Mouse (Mus musculus) erythroblast, adult 5-6 weeks (primary cell): ENCODE data around the gene Tmem39b. TPM values are rescaled to one million over a fixed set of nuclear protein-coding genes. Genes with fewer than 3 reads are reported as not detected.
"Not testable (repeated sequence)": the region's sequence is repeated elsewhere in the genome, so short reads cannot be mapped to it uniquely, and the experiment has no call there.

Source experiments
- ATAC-seq: replicated peaks from 2 replicates; pipeline ENCODE4 v1.8.0; 2016; ENCODE audit warnings: moderate number of reproducible peaks, mild to moderate bottlenecking, moderate TSS enrichment, inconsistent platforms; ENCODE audit not compliant: poor library complexity, low FRiP score, severe bottlenecking
- total RNA-seq, 2 experiments: library from RNA; stranded (forward) in 1 of 2; stranded (reverse) in 1 of 2; fragments of 150-400 nt in 1 of 2; fragments of 200-764, 138-1000 nt in 1 of 2; gene quantifications; 2 replicates each; pipeline versions ENCODE4 v1.2.3 to v1.2.4; 2015 to 2017; ENCODE audit warnings: low replicate concordance in 2 of 2

The Tmem39b gene
- total RNA-seq (2015; ENCODE audit: low replicate concordance) = 6.3 and 14.4 TPM in 2 replicates
- 0.28 and 0.68 TPM in 2 replicates for total RNA-seq (2017; ENCODE audit: low replicate concordance)

DNA sequence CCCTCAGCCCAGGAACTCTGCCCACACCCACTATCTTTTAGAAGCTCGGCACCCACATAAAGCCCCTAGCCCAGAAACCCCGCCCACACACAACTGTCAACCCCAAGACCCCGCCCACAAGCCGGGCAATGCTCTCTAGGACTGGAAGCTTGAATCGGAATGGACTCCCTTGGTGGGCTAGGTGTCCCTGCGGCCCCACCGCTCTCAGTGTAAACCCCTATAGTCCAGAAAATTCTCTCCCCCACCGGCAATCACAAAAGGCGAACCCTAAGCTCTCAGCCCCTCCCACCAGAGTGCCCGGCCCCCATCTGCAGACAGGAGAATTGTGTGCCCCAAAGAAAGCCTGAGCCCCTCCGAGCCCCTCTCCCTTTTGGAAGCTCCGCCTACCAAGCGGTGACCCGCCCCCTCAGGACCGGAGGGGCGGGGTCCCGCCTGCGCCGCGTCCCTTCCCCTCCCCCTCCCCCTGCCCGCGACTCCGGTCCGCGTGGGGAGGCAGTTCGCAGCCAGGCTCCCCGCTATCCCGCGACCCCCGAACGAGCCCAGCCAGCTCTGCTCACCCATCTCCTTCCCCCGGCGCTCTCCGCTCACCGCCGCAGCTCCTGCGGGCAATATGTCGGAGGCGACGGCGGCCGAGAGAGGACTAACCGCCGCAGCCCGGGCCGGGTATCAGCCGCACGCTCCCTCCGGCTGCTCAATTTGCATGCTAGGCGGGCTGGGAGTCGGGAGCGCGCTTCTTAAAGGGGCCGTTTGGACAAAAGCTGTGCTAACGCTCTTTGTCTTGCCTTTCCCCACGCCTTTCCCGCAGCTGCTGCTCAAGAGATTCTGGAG, at the start of gene Tmem39b:
TSS of gene Tmem39b (minus strand) at position 681 of the 828 bp plus-strand sequence.
- ATAC-seq = peak; percentile 83

DNA sequence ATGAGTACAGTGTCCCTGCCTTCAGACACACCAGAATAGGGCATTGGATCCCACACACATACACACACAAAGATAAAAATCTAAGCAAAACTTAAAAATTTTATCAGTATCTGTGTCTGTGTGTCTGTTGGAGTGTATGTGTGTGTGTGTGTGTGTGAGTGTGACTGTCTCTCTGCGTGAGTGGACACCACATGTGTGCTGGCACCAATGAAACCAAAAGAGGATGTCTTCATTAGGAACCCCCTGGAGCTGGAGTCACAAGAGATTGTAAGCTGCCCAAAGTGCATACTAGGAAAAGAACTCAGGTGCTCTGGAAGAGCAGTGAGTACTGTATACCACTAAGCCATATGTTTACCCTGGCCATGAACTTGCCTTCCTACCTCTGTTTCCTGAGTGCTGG, 49.5 kb upstream of the Tmem39b start:
- no peak for ATAC-seq

DNA sequence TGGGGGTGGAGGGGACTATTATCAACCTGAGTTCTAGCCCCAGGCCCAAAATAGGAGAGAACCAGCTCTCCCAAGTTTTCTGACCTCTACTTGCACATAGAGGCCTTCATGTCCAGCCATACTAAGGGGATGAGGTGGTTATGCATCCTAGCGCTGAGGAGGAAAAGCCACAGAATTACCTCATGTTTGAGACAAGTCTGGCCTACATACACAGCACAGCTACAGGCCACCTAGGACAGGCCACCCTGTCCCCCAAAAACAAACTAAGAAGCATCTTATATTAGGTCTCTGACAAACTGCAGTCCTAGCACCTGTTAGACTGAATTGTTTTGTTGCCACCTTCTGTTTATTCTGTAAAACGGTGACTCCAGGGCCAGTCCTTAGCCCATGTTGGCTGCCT, 46.9 kb upstream of the Tmem39b start:
- no peak for ATAC-seq

DNA sequence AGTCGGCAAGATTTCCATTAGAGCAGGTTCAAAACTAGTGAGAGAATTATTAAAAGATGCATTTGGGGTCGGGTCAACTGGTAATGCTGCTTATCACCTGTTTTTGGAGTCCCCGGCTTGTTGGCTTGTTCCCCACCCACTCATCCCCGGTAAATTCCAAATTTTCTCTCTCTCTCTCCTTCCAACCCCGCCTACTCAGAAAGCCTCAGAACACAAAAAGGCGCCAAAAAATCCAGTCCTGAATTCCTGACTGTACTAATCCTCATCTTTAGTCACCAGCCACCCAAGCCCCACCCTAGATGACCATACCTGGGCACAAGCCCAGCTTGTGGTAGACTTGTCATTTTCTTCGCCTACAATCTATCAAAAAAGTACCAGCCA, 46.4 kb upstream of the Tmem39b start:
- ATAC-seq = no peak

DNA sequence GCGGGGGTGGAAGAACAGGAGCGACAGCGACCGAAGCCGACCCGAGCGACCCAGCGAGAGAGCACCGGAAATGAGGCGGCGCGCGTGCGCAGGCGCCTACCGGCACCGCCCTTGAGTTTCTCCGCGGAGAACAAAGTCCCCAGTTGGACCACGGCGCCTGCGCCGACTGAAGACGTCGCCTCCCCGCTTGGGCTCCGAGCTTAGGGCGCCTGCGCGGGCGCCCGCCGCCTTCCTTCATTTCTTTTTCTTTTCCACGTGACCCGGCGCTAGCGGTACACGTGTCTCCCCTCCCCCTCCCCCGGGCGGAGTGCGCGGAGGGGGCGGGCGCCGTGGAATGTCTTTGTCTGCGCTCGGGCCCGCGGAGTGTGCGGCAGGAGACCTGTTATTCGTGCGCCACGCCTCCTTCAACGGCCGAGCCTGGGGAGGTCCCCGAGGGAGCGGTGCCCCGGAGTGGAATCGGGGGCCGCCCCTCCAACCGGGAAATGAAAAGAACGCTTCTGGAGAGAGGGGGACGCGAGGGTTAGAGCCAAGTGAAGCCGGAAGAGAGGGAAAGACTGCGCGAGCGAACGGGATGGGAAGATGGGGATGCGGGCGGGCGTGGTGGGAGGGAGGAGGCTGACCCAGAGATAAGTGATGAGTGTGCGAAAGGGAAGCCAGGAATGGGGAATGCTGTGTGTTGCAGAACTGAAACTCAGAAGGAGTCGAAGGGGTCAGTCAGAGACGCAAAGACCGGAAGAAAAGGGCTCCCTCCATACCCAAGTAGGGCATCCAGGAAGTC, 45.8 kb upstream of the Tmem39b start, which contains the start of gene Khdrbs1:
TSS of gene Khdrbs1 (minus strand) at position 72 of the 778 bp plus-strand sequence.
- peak; percentile 95 for ATAC-seq

DNA sequence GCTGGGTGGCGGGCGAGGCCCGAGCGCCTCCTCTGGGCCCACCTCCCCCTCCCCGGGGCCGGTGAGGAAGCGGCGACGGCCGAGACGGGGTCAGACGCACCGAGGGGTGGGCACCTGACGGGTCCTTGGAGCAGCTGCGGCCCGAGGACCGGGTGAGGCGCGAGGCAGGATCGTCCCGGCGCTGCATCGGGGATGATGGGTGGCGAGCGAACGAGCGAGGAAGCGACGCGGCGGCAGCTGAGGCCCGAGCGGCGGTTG, 45.3 kb upstream of the Tmem39b start:
- ATAC-seq = no peak

DNA sequence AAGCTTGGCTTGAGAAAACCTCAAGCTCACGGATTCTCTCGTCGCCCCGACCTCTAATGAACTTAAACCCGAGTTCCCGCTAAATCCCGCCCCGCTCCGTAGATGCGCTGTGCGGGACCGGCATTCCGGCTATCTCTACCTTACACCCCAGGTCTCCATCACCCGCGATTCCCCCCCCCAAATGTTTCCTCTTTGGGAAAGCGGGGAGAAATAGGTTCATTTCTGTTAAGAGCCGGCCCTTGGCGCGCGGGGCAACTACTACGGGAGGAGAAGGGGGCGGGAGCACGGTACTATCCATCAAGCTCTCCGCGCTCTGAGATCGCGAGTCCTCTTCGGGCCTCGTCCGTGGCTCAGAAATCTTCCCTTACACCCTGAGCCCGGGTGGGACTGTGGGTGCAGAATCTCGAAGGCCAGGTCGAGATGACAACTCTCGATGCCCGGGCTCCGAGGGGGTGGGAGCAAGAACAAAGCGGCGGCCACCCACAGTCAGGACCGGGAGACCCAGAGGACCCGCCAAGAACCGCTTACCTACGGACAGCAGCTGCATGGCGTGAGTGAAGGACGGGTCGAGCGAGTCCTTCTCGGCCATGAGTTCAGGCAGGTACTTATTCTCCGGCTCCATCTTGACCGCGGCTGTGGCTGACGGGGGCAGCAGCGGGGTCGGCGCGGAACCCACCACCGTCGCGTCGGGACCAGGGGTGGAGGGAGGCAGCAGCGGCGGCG, 44.8 kb upstream of the Tmem39b start:
- ATAC-seq = peak; percentile 70

DNA sequence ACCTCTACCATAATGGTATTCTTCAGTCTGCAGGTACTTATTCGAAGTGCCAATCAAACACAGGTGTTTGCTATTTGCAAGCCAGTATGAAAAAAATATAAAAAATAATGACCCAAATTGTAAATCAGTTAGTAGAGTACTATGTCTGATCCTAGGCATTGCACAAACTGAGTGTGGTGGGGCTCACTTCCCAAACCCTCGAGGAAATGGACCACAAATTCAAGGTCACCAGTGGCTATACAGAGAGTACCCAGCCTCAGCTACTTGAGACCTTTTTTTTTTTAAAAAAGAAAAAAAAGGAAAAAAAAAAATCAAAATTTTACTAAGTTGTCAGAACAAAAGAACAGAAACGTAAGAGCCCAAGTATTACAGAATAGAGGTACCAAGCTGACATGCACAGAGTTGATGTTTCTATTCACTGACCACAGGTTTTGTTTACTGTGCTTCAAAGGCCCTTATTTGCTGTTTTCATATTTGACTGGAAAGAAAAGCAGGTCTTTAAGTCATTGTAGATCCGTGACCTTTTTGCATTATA, 42.5 kb upstream of the Tmem39b start:
- ATAC-seq = no peak

DNA sequence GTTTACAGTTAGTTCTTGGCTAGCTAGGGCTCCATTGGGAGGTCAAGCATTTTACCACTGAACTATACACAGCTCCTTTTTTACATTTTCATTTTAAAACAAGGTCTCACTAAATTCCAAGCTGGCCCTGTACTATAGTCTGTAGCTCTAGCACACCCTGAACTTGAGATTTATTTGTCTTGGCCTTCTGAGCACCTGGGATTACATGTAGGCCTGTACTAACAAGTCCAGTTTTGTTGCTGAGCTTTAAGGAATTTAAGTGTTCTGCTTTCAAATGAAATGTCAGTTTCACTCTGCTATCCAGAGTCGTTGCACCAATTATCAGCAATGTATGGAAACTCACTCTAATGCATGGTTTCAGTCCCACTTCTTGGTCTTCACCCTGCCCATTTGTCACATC, 39.5 kb upstream of the Tmem39b start:
- no peak for ATAC-seq

DNA sequence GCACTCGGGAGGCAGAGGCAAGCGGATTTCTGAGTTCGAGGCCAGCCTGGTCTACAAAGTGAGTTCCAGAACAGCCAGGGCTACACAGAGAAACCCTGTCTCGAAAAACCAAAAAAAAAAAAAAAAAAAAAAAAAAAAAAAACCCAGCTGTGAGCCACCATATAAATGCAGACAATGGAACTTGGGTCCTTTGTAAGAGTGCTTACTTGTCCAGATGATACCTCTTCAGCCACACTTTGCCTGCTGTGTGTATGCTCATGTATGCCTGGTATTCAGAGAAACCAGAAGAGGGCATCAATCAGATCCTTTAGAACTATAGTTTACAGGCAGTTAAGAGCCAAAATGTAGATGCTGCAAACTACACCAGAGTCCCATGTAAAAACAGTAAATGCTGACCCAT, 38.8 kb upstream of the Tmem39b start:
- not testable (repeated sequence) for ATAC-seq

DNA sequence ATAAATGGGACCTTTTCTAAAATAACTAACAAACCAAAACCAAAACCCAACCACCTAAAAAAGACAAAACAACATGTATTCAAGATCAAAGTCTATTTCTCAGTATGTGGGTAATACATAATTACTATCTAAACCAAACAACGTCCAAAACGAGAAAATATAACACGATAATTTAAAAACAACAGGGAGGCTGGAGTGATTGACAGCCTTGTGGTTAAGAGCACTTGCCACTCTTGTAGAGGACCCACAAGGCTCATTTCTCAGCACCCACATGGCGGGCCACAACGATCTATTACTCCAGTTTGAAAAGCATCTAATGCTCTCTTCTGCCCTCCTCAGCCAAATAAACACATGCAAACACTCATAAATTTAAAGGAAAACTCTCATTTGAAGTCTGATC, 34.8 kb upstream of the Tmem39b start:
- ATAC-seq = no peak

DNA sequence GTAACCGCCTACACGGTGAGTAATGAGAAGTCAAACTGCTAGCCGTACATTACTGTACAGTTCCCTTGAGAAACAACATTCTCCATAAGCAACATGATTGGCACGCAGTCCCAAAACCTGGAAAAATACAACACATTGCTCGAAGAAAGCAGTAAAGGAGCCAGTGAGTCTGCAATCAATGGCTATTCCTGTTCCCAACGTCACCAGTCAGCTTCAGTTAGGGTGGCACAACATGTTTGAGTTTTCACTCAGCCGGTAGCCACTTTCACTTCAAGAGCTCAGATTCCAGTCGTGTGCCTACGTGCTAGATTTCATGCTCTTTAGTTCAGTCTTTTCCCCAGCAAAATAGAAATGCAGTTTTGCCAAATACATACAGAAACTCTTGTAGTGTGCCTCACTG, 19.7 kb upstream of the Tmem39b start:
- ATAC-seq = no peak

DNA sequence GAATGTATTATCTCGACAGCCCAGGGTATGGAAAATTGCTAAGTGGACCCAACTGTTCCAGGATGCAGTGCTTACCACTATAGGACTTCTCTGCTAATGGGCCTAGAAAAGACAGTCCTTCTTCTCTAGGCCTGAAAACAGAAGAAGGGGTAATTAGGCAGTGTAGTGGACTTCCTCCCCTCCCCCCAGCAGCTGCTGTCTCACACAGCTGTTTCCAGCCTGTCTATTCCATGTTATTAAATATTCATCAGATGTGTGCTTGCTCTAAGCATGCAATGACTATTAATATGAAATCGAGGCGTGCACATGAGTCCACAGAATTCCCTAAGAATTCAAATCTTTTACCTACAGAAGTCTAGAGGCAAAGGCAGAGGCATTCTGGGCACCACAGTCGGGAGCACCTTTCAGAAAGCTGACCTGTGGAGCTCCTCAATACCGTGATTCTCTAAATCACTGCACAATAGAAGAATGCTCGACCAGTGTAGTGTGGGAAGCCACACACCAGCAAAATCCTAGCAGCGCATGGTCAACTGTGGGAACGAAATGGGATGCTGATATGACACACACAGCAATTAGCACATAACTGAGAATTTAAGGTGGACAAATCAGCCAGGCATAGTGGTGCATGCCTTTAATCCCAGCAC, 13.0 kb upstream of the Tmem39b start:
- no peak for ATAC-seq

DNA sequence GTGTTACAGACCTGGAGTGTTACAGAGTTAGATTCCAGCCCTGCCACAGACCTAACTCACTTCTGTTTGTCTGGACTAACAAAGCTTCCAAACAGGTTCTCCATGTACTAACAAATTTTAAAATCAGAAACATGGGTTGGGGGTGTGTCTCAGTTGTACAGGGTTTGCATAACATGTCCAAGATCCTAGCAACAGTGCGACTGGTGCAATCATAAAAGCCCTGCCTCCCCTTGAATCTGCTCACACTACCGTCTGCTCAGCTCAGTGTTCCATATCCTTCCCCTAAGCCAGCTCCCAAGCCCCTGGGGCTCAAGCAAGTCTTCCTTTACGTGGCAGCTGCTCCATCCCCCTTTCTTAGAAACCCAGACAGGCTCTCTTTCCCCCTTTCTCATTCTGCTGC, 10.1 kb upstream of the Tmem39b start:
- no peak for ATAC-seq

DNA sequence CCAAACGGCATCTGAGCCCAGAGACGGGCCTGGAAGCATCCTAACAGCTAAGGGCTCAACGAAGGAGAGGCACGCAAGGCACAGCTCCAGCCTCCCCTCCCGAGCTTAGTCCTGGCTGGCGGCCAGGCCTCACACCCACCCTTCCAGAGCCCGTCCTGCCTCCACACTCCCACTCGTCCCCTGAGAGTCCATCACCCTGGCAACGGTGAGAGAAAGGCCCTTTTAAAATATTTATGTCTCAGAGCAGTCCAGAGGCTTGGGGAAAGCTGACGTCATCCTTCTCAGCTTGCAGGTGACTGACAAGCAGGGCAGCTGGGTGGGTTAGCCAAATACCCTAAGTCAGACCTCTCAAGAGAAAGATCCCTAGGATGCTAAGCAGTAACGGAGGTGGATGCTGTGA, 5.8 kb upstream of the Tmem39b start:
- no peak for ATAC-seq

DNA sequence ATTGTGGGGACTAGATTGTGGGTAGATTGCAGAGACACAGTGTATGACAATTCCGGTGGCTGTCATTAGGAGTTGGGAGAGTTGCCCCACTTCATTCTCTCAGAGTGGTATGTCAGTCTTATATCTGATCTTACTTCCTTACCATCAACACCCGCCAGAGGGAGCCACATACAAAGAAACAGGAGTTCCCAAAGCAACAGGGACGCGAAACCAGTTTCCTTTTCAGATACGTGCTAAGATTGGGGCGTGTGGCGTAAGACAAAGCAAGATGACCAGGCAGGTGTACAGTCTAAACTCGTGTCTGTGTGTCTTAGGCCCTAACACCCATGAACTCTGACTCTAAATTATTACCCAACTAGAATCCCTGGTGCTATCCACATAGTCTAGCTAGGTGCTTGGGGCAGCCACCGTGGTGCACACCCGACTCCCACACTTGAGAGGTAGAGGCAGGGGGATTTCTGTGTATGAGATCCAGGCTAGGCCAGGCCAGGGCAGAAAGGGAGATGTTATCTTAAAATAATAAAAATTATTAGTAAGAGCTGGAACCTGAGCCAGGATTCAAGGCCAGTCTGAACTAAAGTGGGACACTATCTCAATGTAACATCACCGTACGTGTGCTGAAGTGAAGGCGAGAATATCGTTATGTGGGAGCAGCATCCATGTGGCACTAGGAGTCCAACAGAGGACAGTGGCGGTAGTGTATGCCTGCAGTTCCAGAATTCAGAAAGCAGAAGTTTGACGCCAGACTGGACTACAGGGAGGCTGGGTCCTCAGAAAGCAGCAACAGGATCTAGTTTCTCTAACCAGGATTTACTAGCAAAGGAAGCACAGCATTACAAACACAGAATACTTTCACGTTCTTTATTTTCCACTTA, 5.1 kb upstream of the Tmem39b start:
- peak; percentile 87 for ATAC-seq

DNA sequence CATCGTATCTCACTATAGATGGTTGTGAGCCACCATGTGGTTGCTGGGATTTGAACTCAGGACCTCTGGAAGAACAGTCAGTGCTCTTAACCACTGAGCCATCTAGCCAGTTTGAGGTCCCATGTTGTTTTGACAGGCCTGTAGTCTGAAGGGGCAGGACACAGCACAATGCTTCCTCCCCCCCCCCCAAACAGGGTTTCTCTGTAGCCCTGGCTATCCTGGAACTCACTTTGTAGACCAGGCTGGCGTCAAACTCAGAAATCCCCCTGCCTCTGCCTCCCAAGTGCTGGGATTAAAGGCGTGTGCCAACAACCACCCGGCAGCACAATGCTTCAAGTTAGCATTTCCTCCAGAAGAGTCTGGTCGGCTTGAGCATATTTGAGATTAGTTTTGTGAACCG, 4.0 kb upstream of the Tmem39b start:
- not testable (repeated sequence) for ATAC-seq

DNA sequence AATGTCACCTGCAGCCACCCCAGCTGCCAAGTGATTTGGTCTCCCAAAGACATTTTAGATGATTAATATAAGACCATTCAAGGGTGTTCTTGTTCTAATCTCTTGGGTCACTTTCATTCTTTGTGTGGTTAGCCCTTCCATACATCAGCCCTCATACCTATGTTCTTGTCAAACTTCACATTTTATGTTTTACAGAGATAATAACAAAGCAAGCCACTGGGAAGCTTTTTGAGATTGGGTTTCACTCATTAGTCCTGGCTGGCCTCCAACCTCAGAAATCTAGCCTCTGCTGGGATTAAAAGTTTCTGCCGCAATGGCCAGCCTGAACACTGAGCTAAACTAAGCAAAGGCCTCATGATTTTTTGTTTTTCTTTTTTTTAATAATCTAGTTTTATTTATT, 3.6 kb upstream of the Tmem39b start:
- no peak for ATAC-seq

DNA sequence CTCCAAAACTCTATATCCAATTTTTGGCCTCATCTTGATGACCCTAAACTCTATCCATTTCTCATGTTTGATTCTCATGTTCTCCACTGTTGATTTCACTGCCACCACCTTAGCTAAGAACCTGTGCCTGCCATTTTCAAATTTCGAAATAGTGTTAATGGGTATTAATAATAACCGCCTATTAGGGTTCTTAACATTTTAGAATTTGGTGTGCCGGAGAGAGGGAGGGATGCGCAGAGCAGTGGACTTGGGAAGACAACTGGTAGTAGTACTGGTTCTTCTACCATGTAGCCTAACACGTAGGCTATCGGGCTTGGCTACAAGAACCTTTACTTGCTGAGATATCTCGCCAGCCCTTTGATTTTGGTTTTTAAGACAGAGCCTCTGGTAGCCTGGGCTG, 553 bp upstream of the Tmem39b start:
- ATAC-seq = no peak
